Mouse (Mus musculus) lung, embryonic 16.5 days (tissue): ENCODE measurements at regions not wholly inside any gene's neighbourhood (a gene's known extent, or its start where the extent isn't known, plus 50 kb on each side); places are given as distances from the start of the nearest gene placed in this dataset.

Experiments used
- ATAC-seq: fragments of 200-750 bp; cut with Nextera tagmentation; 2 replicates; pipeline ENCODE4 v1.8.0; 2017; ENCODE audit warnings: low read depth, mild to moderate bottlenecking, moderate library complexity
- H3K27ac ChIP-seq: fragments of 300-500 bp; sonication (generic); 2 replicates; pipeline ENCODE4 v1.5.1; 2014; ENCODE audit warnings: mild to moderate bottlenecking, control low read depth, low read length
- H3K27me3 ChIP-seq: fragments of 300-500 bp; sonication (generic); 2 replicates; pipeline ENCODE4 v1.6.1; 2014; ENCODE audit warnings: low read depth, low read length, mixed read lengths; ENCODE audit not compliant: control insufficient read depth, insufficient read depth
- H3K36me3 ChIP-seq: fragments of 300-500 bp; sonication (generic); 2 replicates; pipeline ENCODE4 v1.6.1; 2014; ENCODE audit warnings: low read length; ENCODE audit not compliant: control insufficient read depth, insufficient read depth
- H3K4me1 ChIP-seq: fragments of 300-500 bp; sonication (generic); replicated peaks from 2 replicates; pipeline ENCODE4 v1.6.1; 2014; ENCODE audit warnings: low read length, mixed read lengths; ENCODE audit not compliant: control insufficient read depth, insufficient read depth
- H3K4me2 ChIP-seq: fragments of 300-500 bp; sonication (generic); 2 replicates; pipeline ENCODE4 v1.6.1; 2014; ENCODE audit warnings: low read depth, low read length, control low read depth
- H3K4me3 ChIP-seq: fragments of 300-500 bp; sonication (generic); 2 replicates; pipeline ENCODE4 v1.5.1; 2014; ENCODE audit warnings: mild to moderate bottlenecking, low read length, control low read depth
- H3K9ac ChIP-seq: fragments of 300-500 bp; sonication (generic); 2 replicates; pipeline ENCODE4 v1.6.1; 2014; ENCODE audit warnings: low read length, control low read depth
- H3K9me3 ChIP-seq: fragments of 300-500 bp; sonication (generic); 2 replicates; pipeline ENCODE4 v1.6.1; 2016; ENCODE audit warnings: low read length; ENCODE audit not compliant: control insufficient read depth
- WGBS: fragments of 180-500 bp; shearing (Covaris S2); extraction: QIAGEN DNeasy Blood & Tissue Kit; methylation state at CpG from one replicate; pipeline ENCODE4 v1.1.7; 2014; 5-methylcytosine and 5-hydroxymethylcytosine counted together

DNA sequence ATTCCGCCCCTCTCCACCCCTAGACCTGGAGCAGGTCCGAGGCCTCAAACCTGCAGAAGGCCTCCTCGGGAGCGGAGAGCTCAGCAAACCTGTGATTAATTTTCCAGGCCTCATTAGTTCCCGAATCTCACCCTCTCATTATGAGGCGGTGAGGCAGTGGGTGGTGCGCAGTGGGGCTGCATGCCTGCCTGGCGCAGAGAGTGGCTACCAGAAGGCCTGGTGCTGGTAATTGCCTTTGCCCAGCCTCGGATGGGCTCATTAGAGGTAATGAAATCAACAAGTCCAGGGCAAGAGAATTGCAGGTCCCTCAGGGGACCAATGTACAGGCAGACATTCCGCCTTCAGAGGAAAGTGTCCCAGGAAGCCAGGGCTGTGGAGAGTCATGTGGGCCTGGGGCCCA lies 322.0 kb upstream of the Rtl1 start:
- 87% methylated on average over 10 of the region's 10 CpGs for WGBS

DNA sequence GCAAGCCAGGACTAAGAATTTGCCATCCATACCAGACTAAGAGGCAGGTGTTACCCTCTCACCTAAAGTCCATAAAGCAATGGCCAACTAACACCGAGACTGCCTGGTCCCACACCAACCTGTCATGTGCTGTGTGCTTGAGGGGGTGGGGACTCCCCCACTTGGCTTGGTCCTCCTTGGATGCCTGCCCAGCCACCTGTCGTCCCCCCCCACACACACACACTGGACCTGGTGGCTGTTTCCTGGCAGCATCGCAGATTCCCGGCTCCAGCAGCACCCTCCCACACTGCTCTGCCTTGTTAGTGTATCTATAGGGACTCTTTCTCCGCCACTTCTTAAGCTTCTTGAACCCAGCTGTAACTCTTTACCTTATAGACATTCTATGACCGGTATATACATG lies 325.7 kb upstream of the Rtl1 start:
- Histone ChIP-seq H3K9ac (no peak overlapping the region), H3K9me3 (no peaks in the 10 kb centered on the region), H3K27ac (no peak overlapping the region), H3K4me2 (no peak overlapping the region), H3K36me3 (no peaks in the 10 kb centered on the region), H3K27me3 (no peaks in the 10 kb centered on the region), H3K4me1 (no peaks in the 10 kb centered on the region), H3K4me3 (no peak overlapping the region)
- no peak for ATAC-seq
- 64% methylated on average over 6 of the region's 6 CpGs for WGBS

More for the DNA sequence above, 322.0 kb upstream of the Rtl1 start:
- Histone ChIP-seq H3K9ac (no peak overlapping the region), H3K27me3 (no peaks in the 10 kb centered on the region), H3K4me3 (no peak overlapping the region), H3K36me3 (no peaks in the 10 kb centered on the region), H3K4me2 (no peak overlapping the region), H3K27ac (no peak overlapping the region), H3K4me1 (no peaks in the 10 kb centered on the region), H3K9me3 (no peaks in the 10 kb centered on the region)
- ATAC-seq: no peak

DNA sequence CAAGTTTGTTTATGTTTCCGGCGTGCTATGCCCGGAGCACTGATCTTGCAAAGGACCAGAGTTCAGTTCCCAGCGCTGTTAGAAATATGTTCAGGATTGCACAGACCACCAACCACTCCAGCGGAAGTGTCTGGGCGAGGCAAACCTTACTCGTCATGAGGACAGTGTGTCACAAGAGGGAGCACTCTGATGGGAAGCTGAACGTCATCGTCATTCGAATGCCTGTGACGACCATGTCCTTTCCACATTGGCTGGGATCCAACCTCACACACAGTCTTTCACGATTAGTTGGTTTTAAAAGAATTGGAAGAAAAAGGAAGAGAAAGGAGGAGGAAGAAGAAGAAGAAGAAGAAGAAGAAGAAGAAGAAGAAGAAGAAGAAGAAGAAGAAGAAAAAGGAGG lies 326.5 kb upstream of the Rtl1 start:
- Histone ChIP-seq H3K9me3 (no peaks in the 10 kb centered on the region), H3K4me1 (no peaks in the 10 kb centered on the region), H3K4me3 (no peak overlapping the region), H3K4me2 (no peak overlapping the region), H3K36me3 (no peaks in the 10 kb centered on the region), H3K27ac (no peak overlapping the region), H3K27me3 (no peaks in the 10 kb centered on the region), H3K9ac (no peak overlapping the region)
- WGBS: 38% methylated on average over 12 of the region's 12 CpGs
- no peak for ATAC-seq

DNA sequence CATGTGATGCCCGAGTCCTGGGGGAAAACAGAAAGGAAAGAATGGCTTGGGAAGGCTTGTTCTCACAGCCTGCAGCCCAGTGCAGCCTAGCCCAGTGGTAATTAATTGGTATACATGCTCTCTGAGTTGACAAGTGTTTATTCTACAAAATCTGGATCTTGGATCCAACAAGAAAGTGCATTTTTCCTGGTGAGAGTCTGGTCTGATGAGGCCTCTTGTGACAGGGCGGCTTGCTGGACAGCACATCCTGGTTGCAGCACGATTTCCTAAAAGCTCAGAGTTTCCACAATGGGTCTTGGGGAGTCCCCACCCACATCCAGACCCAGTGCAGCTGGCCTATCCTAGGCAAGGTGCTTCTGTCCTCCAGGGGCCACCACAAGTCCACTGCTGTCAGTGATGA lies 332.7 kb upstream of the Dio3 start:
- 46% methylated on average over 3 of the region's 3 CpGs for WGBS
- Histone ChIP-seq H3K36me3 (no peaks in the 10 kb centered on the region), H3K4me3 (no peak overlapping the region), H3K4me2 (no peak overlapping the region), H3K27ac (no peak overlapping the region), H3K9ac (no peak overlapping the region), H3K27me3 (no peaks in the 10 kb centered on the region; the same call in 1 of the 2 replicates), H3K9me3 (peaks cover 5% of the 10 kb centered on the region; the same call in 1 of the 2 replicates), H3K4me1 (peaks cover 6% of the 10 kb centered on the region)
- ATAC-seq: peak; percentile 63

DNA sequence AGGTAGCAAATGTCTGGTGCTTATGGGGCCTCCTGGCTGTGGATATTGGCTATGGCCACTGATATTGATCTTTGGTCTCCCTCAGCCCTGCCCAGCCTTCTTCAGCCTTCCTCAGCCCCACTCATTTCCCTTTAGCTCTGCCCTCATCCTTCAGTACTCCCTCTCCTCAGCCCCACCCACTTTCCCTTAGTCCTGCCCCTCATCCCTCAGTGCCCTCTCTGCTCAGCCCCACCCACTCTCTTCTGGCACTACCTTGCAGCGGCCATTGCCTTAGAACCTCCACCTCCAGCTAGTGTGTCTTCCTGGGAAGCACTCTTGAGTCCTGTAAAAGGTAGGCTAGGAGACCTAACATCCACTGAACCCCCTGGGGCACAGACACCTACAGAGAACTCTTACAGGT lies 331.9 kb upstream of the Dio3 start:
- Histone ChIP-seq H3K4me1 (peaks cover 6% of the 10 kb centered on the region), H3K9me3 (peaks cover 5% of the 10 kb centered on the region; the same call in 1 of the 2 replicates)
- WGBS: 43% methylated on average over 1 of the region's 1 CpGs

DNA sequence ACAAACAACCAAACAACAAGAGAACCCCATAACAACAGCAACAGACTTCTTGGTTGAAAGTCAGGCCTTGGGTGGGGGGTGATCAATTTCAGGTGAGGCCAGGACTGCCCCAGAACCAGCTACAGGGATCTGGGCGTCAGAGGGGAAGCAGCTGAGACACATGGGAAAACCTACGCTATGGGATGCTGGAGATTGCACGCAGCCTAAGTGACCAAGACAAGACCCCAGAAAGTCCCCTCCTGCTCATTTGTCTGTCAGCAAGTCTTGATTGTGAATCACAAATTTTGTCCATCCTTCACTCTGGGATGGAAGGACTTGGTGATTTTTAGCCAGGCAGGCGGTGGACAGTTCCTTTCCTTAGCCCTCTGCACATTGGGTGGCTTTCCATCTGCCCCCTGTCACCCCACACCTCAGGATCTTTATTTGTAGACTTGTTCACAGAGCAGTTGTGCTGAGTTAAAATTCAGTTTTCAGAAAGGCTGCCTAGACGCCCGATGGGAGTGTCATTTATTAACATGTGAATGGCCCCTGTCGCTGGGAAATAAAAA lies 330.9 kb upstream of the Dio3 start:
- Histone ChIP-seq H3K4me1 (peaks cover 6% of the 10 kb centered on the region), H3K4me2 (no peak overlapping the region), H3K9ac (no peak overlapping the region), H3K27ac (no peak overlapping the region), H3K36me3 (no peaks in the 10 kb centered on the region), H3K9me3 (peaks cover 5% of the 10 kb centered on the region), H3K4me3 (no peak overlapping the region), H3K27me3 (no peaks in the 10 kb centered on the region; the same call in 1 of the 2 replicates)
- peak; percentile 59 for ATAC-seq
- WGBS: 31% methylated on average over 7 of the region's 7 CpGs

More for the DNA sequence above, 331.9 kb upstream of the Dio3 start:
- Histone ChIP-seq H3K4me3 (no peak overlapping the region), H3K4me2 (no peak overlapping the region), H3K9ac (no peak overlapping the region), H3K36me3 (no peaks in the 10 kb centered on the region), H3K27me3 (no peaks in the 10 kb centered on the region; the same call in 1 of the 2 replicates), H3K27ac (no peak overlapping the region)
- ATAC-seq: no peak

DNA sequence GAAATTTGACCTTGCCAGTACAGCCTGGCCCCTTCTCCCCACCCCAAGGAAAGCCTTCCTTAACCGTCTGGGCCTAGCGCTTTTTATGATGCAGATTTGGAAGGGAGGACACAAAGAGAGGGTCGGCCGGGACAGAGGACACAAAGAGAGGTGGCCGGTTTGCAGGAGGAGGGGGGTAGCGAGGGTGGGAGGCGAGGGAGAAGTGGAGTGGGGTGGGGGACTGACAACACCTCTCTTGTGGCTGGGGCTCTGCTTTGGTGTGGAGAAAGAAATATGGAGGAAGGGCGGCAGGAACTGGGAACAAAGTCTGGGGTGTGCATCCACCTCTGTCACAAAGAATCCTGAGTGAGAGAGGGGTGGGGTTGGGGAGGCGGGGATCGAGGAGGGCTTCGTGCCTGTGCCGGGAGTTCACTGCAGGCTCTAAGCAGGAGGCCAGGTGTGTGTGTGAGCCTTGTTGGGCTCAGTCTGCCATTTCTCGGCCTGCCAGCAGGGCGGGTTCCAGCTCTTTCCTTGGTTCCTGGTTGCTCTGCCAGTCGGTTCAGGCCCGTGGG lies 330.4 kb upstream of the Dio3 start:
- Histone ChIP-seq H3K9ac (no peak overlapping the region), H3K27me3 (no peaks in the 10 kb centered on the region; the same call in 1 of the 2 replicates), H3K4me2 (no peak overlapping the region), H3K4me3 (no peak overlapping the region), H3K4me1 (peaks cover 6% of the 10 kb centered on the region), H3K36me3 (no peaks in the 10 kb centered on the region), H3K27ac (no peak overlapping the region), H3K9me3 (peaks cover 3% of the 10 kb centered on the region)
- WGBS: 23% methylated on average over 16 of the region's 16 CpGs
- ATAC-seq: no peak

DNA sequence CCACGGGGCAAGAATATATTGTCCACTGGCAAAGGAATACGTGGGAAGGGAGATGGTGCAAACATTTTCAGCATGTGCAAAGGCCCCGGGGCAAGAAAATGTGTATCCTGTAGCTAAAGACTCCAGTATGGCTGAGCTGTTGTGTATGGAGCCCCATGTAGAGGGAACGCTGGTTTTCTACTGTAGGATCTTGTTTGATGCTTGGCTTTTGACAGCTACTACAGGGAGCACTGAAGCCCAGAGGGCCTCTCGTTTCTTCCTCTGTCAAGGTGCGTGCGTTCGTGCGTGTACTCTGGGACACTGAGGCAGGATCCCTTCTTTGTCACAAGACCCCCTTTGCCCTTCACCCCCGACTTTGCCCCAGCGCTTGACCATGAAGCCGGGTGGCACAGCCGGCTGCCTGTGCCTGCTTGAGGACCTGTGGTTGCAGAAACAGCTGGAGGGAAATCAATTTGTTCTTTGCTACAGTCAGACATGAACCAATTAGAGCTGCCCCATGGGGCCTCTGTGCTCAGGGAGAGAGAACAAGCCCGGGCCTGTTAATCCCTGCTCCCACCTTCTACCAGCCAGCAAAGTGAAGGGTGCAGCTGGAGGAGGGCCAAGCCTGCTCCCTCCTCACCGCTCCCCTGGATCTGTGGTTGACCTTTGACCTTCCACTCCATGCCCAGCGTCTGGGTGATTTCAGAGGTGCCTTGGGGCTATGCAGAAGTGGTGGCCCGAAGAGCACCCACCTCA lies 329.5 kb upstream of the Dio3 start:
- H3K36me3 ChIP-seq: no peaks in the 10 kb centered on the region
- H3K9ac ChIP-seq: no peak overlapping the region
- no peaks in the 10 kb centered on the region for H3K27me3 ChIP-seq
- ATAC-seq: no peak
- H3K4me3 ChIP-seq: no peak overlapping the region
- H3K9me3 ChIP-seq: no peaks in the 10 kb centered on the region; the same call in 1 of the 2 replicates
- WGBS: 74% methylated on average over 17 of the region's 17 CpGs
- no peak overlapping the region for H3K27ac ChIP-seq
- no peak overlapping the region for H3K4me2 ChIP-seq
- peaks cover 6% of the 10 kb centered on the region for H3K4me1 ChIP-seq

DNA sequence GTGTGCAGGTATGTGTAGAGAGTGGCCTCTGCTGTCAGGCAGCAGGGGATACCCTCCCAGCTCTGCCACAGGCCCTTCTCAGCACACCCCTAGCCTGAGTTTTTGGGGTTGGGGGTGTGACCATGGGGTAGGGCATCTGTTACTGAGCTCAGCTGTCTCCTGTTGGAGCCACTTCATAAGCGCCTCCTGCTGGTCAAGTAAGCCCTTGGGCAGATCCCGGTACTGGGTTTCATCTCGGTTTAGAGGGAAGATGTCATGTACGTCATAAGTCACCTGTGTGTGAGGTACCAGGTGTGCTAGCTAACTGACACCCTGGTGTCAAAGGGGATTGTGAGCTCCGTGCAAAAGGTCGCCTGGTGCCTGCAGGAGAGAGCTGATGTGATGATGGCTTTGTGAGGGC lies 328.2 kb upstream of the Dio3 start:
- peaks cover 6% of the 10 kb centered on the region for H3K4me1 ChIP-seq
- ATAC-seq: no peak
- WGBS: 47% methylated on average over 6 of the region's 6 CpGs

More for the DNA sequence above, 328.2 kb upstream of the Dio3 start:
- no peak overlapping the region for H3K4me2 ChIP-seq
- no peak overlapping the region for H3K9ac ChIP-seq
- no peak overlapping the region for H3K4me3 ChIP-seq
- no peak overlapping the region for H3K27ac ChIP-seq
- no peaks in the 10 kb centered on the region for H3K27me3 ChIP-seq
- H3K36me3 ChIP-seq: no peaks in the 10 kb centered on the region
- no peaks in the 10 kb centered on the region; the same call in 1 of the 2 replicates for H3K9me3 ChIP-seq
